ENCODE assay signal across 22 mouse cellular contexts in genomic region chr1:133571293-133571692, GRCm38 (mm10). TPM values are rescaled to one million over a fixed set of nuclear protein-coding genes. Genes with fewer than 3 reads are reported as not detected.
DNase-seq lines count a peak whose midpoint lies in the region; ATAC-seq lines count a peak whose summit lies in the region.
"Had no signal": no experiment of that assay in that cellular context is flagged by ENCODE, and none has a peak within 500 bp of the region (broad histone marks: within the 10 kb centered on the region; RNA-seq: fewer than 3 reads in every experiment).

No protein-coding gene starts in this region.

- ATAC-seq in limb, embryonic 11.5 days (ENCODE audit: insufficient number of reproducible peaks, low FRiP score, low TSS enrichment, low read depth), result no peak
- no peak for ATAC-seq in cerebellum, adult (ENCODE audit: insufficient number of reproducible peaks, low FRiP score, low TSS enrichment)
- ATAC-seq: forebrain, embryonic 13.5 days; forebrain, postnatal 0 days; Patski had no signal

- no peak overlapping the region for H3K9ac ChIP-seq in limb, embryonic 11.5 days (ENCODE audit: low read length)
- H3K9ac ChIP-seq: embryonic facial prominence, embryonic 13.5 days; forebrain, embryonic 13.5 days; forebrain, postnatal 0 days; heart, embryonic 13.5 days; hindbrain, embryonic 15.5 days had no signal

- no peaks in the 10 kb centered on the region for H3K4me1 ChIP-seq in limb, embryonic 11.5 days (ENCODE audit: control insufficient read depth, insufficient read depth, low read length)
- H3K4me1 ChIP-seq: embryonic facial prominence, embryonic 13.5 days; forebrain, embryonic 13.5 days; heart, embryonic 13.5 days; hindbrain, embryonic 15.5 days had no signal

- H3K9me3 ChIP-seq in limb, embryonic 11.5 days (ENCODE audit: control insufficient read depth, low read length), result no peaks in the 10 kb centered on the region

- H3K36me3 ChIP-seq in limb, embryonic 11.5 days (ENCODE audit: control insufficient read depth, insufficient read depth, low read length), result no peaks in the 10 kb centered on the region
- H3K36me3 ChIP-seq: embryonic facial prominence, embryonic 13.5 days; heart, embryonic 13.5 days; hindbrain, embryonic 15.5 days had no signal

- WGBS in limb, embryonic 11.5 days, result 75% methylated on average over 11 of the region's 11 CpGs

- DNase-seq in lung, postnatal 10 days, result peak; percentile 6
- no peak for DNase-seq in lung, adult 18-20 months
- DNase-seq in CD4-positive helper T cell, adult 2 months (ENCODE audit: low read depth, low spot score), result peak; percentile 30
- DNase-seq in T-cell, adult 2 months (ENCODE audit: low spot score), result peak; percentile 1
- DNase-seq in limb, embryonic 11.5 days (ENCODE audit: low spot score), result peak; percentile 17
- DNase-seq in gastrocnemius, postnatal 10 days, result no peak
- DNase-seq: adrenal gland, adult 8-10 months; adrenal gland, postnatal 36 days; B cell, adult 2 months; cerebellum, adult 11 months; cerebellum, adult 8-10 months; cerebellum, postnatal 14 days; forebrain, postnatal 0 days; gastrocnemius, postnatal 36 days; heart, adult 11 months; heart, postnatal 36 days had no signal

- no peak overlapping the region for H3K4me3 ChIP-seq in limb, embryonic 11.5 days (ENCODE audit: low read depth, low read length)
- H3K4me3 ChIP-seq: embryonic facial prominence, embryonic 13.5 days; forebrain, embryonic 13.5 days; heart, embryonic 13.5 days; hindbrain, embryonic 15.5 days had no signal

- no peak overlapping the region for H3K27ac ChIP-seq in limb, embryonic 11.5 days (replicated peaks; ENCODE audit: low read depth, low read length)
- H3K27ac ChIP-seq: embryonic facial prominence, embryonic 13.5 days; forebrain, embryonic 13.5 days; heart, embryonic 13.5 days; hindbrain, embryonic 15.5 days had no signal

- H3K4me2 ChIP-seq in limb, embryonic 11.5 days (ENCODE audit: low read depth, severe bottlenecking), result no peak overlapping the region
- H3K4me2 ChIP-seq: embryonic facial prominence, embryonic 13.5 days; forebrain, embryonic 13.5 days; heart, embryonic 13.5 days; hindbrain, embryonic 15.5 days had no signal

- no peaks in the 10 kb centered on the region for H3K27me3 ChIP-seq in limb, embryonic 11.5 days (ENCODE audit: control insufficient read depth, insufficient read depth, low read length)
- H3K27me3 ChIP-seq: embryonic facial prominence, embryonic 13.5 days; forebrain, embryonic 13.5 days; heart, embryonic 13.5 days; hindbrain, embryonic 15.5 days; Patski had no signal

RNA-seq across cellular contexts. Expression of gene Snrpe, which starts 38.8 kb away (rescaled TPM):
- 911 and 951 TPM in 2 replicates for polyA plus RNA-seq in limb, embryonic 11.5 days (2014; fragmentation: Nextera tagmentation; extraction: Ambion mirVana)
- total RNA-seq in gastrocnemius, postnatal 10 days (2021), result 100 to 1,000 TPM in 1 of 2 experiments, 10 to 100 TPM in 1; 88.0 to 102 TPM

Comparison
In these comparisons a context has a peak if more than half of its experiments do, and no peak if none do; other contexts are left out.
1. DNase-seq: peak in lung, postnatal 10 days (single experiment), CD4-positive helper T cell, adult 2 months (single experiment), T-cell, adult 2 months (single experiment) and limb, embryonic 11.5 days (single experiment); none in lung, adult 18-20 months (0 of 2) and gastrocnemius, postnatal 10 days (single experiment).